8 mouse cellular contexts compared by ENCODE assay signal in genomic region chr4:3081953-3082950, GRCm38 (mm10).
A peak's percentile ranks its signal among the peaks of the same experiment; 100 is the strongest.
DNase-seq lines count a peak whose midpoint lies in the region; ATAC-seq lines count a peak whose summit lies in the region.

No protein-coding gene starts in this region.

- 80% methylated on average over 3 of the region's 3 CpGs for WGBS in forebrain, embryonic 10.5 days
- WGBS in forebrain, embryonic 14.5 days = 76% methylated on average over 3 of the region's 3 CpGs
- WGBS in limb, embryonic 12.5 days = 78% methylated on average over 3 of the region's 3 CpGs
- WGBS in neural tube, embryonic 13.5 days = 81% methylated on average over 3 of the region's 3 CpGs

- no peaks in the 10 kb centered on the region for H3K27me3 ChIP-seq in forebrain, embryonic 10.5 days (ENCODE audit: poor library complexity, severe bottlenecking)
- H3K27me3 ChIP-seq in forebrain, embryonic 14.5 days (replicated peaks; ENCODE audit: control insufficient read depth, insufficient read depth, low read length) = no peaks in the 10 kb centered on the region
- H3K27me3 ChIP-seq in limb, embryonic 12.5 days = no peaks in the 10 kb centered on the region
- H3K27me3 ChIP-seq in neural tube, embryonic 13.5 days = no peaks in the 10 kb centered on the region

- no peak overlapping the region for H3K4me3 ChIP-seq in forebrain, embryonic 10.5 days
- H3K4me3 ChIP-seq in forebrain, embryonic 14.5 days (ENCODE audit: low read depth, low read length) = no peak overlapping the region
- H3K4me3 ChIP-seq in limb, embryonic 12.5 days (replicated peaks) = no peak overlapping the region
- no peak overlapping the region for H3K4me3 ChIP-seq in neural tube, embryonic 13.5 days

- DNase-seq in forebrain, embryonic 10.5 days (ENCODE audit: extremely low spot score, low spot score) = peak; percentile 15
- DNase-seq in forebrain, embryonic 14.5 days (ENCODE audit: low spot score) = no peak
- DNase-seq in thymus, postnatal 36 days = peak; percentile 0 to 2
- DNase-seq in thymus, postnatal 10 days (ENCODE audit: low spot score in 2 of 2) = no peak
- DNase-seq in adrenal gland, adult 8-10 months = no peak

- H3K27ac ChIP-seq in forebrain, embryonic 10.5 days = no peak overlapping the region
- no peak overlapping the region for H3K27ac ChIP-seq in forebrain, embryonic 14.5 days (ENCODE audit: low read depth, low read length)
- no peak overlapping the region for H3K27ac ChIP-seq in limb, embryonic 12.5 days
- no peak overlapping the region for H3K27ac ChIP-seq in neural tube, embryonic 13.5 days (replicated peaks)

- no peak overlapping the region for H3K9ac ChIP-seq in forebrain, embryonic 14.5 days (ENCODE audit: low read length)
- no peak overlapping the region for H3K9ac ChIP-seq in limb, embryonic 12.5 days (replicated peaks)
- no peak overlapping the region for H3K9ac ChIP-seq in neural tube, embryonic 13.5 days

- no peak for ATAC-seq in forebrain, embryonic 14.5 days
- 0 out of 2 replicates have a peak, but pooled peaks have one; percentile 12 for ATAC-seq in limb, embryonic 12.5 days (ENCODE audit: insufficient number of reproducible peaks, insufficient read depth, low FRiP score, low TSS enrichment, low read depth)
- ATAC-seq in neural tube, embryonic 13.5 days (ENCODE audit: low read depth) = 0 out of 2 replicates have a peak, but pooled peaks have one; percentile 2
- ATAC-seq in frontal cortex, adult (ENCODE audit: low TSS enrichment) = no peak

- peaks cover 88% of the 10 kb centered on the region for H3K9me3 ChIP-seq in forebrain, embryonic 10.5 days
- peaks cover 77% of the 10 kb centered on the region for H3K9me3 ChIP-seq in forebrain, embryonic 14.5 days (replicated peaks; ENCODE audit: control insufficient read depth, low read length)
- H3K9me3 ChIP-seq in limb, embryonic 12.5 days = peaks cover 80% of the 10 kb centered on the region
- peaks cover 81% of the 10 kb centered on the region for H3K9me3 ChIP-seq in neural tube, embryonic 13.5 days

- H3K36me3 ChIP-seq in forebrain, embryonic 10.5 days (replicated peaks) = no peaks in the 10 kb centered on the region
- no peaks in the 10 kb centered on the region for H3K36me3 ChIP-seq in forebrain, embryonic 14.5 days (ENCODE audit: control insufficient read depth, insufficient read depth, low read length)
- no peaks in the 10 kb centered on the region for H3K36me3 ChIP-seq in limb, embryonic 12.5 days
- no peaks in the 10 kb centered on the region for H3K36me3 ChIP-seq in neural tube, embryonic 13.5 days

- H3K4me2 ChIP-seq in forebrain, embryonic 14.5 days (ENCODE audit: low read length) = no peak overlapping the region
- no peak overlapping the region for H3K4me2 ChIP-seq in limb, embryonic 12.5 days
- no peak overlapping the region for H3K4me2 ChIP-seq in neural tube, embryonic 13.5 days

- no peaks in the 10 kb centered on the region for H3K4me1 ChIP-seq in forebrain, embryonic 10.5 days
- H3K4me1 ChIP-seq in forebrain, embryonic 14.5 days (ENCODE audit: control insufficient read depth, insufficient read depth, low read length) = no peaks in the 10 kb centered on the region
- no peaks in the 10 kb centered on the region for H3K4me1 ChIP-seq in limb, embryonic 12.5 days (replicated peaks)
- no peaks in the 10 kb centered on the region for H3K4me1 ChIP-seq in neural tube, embryonic 13.5 days (replicated peaks)

Comparison
In these comparisons a context has a peak if more than half of its experiments do, and no peak if none do; other contexts are left out.
1. DNase-seq: peak in forebrain, embryonic 10.5 days (single experiment) and thymus, postnatal 36 days (2 of 2); none in forebrain, embryonic 14.5 days (single experiment), thymus, postnatal 10 days (0 of 2) and adrenal gland, adult 8-10 months (single experiment).
2. ATAC-seq: peak in limb, embryonic 12.5 days (single experiment) and neural tube, embryonic 13.5 days (single experiment); none in forebrain, embryonic 14.5 days (single experiment) and frontal cortex, adult (single experiment).